Mouse (Mus musculus) v-Abl transformed pro-B cells (cell line): ENCODE data around the gene Dad1.

ENCODE experiments used
- in situ Hi-C, 2 experiments: fragments of 400-800 bp; cut with MboI; formaldehyde crosslinking; loops; one replicate each; pipeline ENCODE4 v1.15.1; 2025; ENCODE audit not compliant: unreplicated experiment in 2 of 2

The Dad1 gene

DNA sequence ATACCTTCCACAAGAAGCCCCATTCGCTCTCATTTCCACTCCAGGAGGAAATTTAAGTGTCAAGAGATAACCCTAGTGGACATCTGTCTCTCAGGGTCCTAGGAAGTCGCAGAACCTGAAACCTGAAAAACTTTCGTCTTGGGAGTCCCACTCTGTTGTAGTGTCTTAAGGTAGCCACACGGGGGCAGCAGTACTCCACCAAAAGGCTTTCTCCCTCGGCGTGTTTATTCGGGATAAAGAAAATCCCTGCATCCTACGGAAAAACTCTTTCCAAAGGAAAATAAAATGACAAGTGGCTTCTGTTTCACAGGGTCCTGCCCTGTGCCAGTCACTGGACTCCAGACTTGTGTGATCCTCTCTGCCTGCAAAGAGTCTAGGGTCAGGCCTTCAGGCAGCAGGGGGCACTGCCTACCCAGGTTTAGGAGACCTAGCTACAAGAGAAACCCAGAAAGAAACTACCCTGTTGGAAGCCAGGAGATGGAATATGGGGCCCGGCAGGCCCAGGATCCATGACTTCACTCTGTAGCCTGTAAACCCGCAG is 25.9 kb downstream of the Dad1 start:
- in situ Hi-C loops = loop anchor here (5.0 to 10.0 kb wide), 5 partner anchors 99 to 477 kb away; no protein-coding TSS in a partner anchor

GRCm38 (mm10) chr14:54226911-54227811 is 26.7 kb downstream of the Dad1 start:
- in situ Hi-C loops = loop anchor here (5.0 to 10.0 kb wide), 5 partner anchors 100 to 478 kb away; no protein-coding TSS in a partner anchor

DNA sequence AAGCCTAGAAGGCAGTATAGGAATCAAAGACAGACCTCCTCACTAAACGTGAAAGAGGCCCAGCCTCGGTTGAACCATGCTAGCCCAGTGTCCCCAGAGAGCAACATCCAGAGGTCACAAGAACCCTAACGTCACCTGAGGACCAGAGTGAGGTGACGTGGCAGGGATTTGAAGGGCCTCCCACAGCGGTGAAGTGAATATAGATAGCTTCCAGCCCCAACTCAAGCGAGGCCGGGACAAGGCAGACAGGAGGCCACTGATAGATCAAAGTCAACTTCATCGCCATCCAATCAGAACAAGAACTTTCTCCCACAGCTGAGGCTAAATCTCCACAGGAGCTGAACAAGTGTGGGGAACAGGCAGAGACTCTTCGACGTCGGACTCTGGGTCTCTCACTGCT is 28.2 kb downstream of the Dad1 start:
- in situ Hi-C loops = loop anchor here (5.0 to 10.0 kb wide), 5 partner anchors 102 to 479 kb away; no protein-coding TSS in a partner anchor

GRCm38 (mm10) chr14:54224484-54225467 is 29.1 kb downstream of the Dad1 start:
- in situ Hi-C loops = loop anchor here (5.0 to 10.0 kb wide), 6 partner anchors 62 to 480 kb away; no protein-coding TSS in a partner anchor

DNA sequence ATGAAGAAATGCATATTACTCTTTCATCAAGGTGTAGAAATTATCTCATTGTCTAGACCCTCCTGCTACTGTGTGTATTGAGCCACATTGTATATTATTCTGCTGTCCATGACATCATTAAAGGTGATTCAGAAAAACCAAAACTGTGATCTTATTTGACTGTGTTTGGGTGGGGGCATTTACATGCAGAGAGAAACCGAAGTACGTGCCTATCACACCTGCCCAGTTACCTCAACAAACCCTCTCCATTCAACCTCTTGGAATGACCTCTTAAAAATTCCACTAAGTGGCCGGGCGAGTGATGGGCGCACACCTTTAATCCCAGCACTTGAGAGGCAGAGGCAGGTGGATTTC is 29.9 kb downstream of the Dad1 start:
- in situ Hi-C loops = loop anchor here (5.0 to 10.0 kb wide), 2 partner anchors 62 to 481 kb away; no protein-coding TSS in a partner anchor

- in situ Hi-C loops = loop anchor here (5.0 to 10.0 kb wide), 2 partner anchors 61 to 481 kb away; no protein-coding TSS in a partner anchor
Observed at GRCm38 (mm10) chr14:54223315-54224063, 30.4 kb downstream of the Dad1 start.

- in situ Hi-C loops = loop anchor here (5.0 to 10.0 kb wide), 2 partner anchors 60 to 482 kb away; no protein-coding TSS in a partner anchor
Observed at GRCm38 (mm10) chr14:54222289-54222727, 31.6 kb downstream of the Dad1 start.

DNA sequence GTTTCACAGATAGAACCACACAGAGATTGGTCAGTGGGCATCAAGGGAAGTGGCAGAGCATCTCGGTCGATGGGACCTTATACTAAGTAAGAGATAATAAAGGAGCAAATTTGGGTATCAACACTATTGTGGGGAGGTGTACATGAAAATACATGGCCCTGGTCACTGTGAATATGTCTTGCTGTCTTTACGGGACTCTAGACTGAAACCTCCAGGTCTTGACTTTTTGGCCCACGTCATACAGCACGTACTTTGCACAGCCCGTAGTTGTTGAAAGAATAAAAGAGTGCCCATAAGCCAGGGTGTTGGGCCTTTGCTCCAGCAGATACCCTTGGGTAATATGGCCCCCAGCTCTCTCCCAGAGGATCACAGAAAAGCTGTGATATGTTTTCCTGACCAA is 32.3 kb downstream of the Dad1 start:
- in situ Hi-C loops = loop anchor here (5.0 to 10.0 kb wide), 2 partner anchors 59 to 483 kb away; no protein-coding TSS in a partner anchor

DNA sequence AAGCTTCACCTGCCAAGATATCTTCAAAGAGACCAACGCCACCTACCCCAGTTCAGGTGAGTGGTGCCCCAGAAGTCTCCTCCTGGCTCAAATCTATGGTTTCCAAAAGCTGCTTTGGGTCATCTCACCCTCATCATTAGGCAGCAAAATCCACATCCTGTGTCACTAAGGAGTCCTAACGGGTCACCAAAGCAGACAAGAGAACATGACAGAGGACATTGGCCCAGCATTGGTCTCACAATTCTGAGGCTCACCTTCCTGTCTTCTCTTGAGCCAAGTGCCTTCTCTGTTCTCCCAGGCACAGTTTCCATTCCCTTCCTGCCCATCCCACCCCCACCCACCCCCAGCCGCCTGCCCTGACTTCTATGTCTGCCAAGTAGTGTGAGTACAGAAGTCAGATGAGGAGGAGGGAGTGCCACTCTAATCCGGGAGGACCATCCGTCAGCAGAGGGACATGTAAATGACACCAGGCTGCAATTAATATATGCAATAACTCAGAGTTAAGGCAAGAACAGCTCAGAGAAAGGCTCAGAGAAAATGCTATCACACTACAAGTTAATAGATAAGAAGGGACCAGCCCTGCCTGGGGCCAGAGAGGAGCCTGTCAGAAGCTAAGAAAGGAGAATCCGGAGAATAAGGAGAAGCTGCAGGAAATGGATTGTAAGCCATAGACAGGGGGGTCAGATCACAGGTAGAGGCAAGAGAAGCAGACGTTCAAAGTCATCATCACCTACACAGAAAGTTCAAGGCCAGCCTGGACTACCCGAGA is 33.0 kb downstream of the Dad1 start:
- in situ Hi-C loops = loop anchor here (5.0 to 10.0 kb wide), 2 partner anchors 59 to 484 kb away; no protein-coding TSS in a partner anchor

GRCm38 (mm10) chr14:54219849-54220248 is 34.1 kb downstream of the Dad1 start:
- in situ Hi-C loops = loop anchor here (5.0 to 10.0 kb wide), 2 partner anchors 58 to 485 kb away; no protein-coding TSS in a partner anchor

- in situ Hi-C loops = no loop called here
Observed at GRCm38 (mm10) chr14:54219256-54219655, 34.6 kb downstream of the Dad1 start.

DNA sequence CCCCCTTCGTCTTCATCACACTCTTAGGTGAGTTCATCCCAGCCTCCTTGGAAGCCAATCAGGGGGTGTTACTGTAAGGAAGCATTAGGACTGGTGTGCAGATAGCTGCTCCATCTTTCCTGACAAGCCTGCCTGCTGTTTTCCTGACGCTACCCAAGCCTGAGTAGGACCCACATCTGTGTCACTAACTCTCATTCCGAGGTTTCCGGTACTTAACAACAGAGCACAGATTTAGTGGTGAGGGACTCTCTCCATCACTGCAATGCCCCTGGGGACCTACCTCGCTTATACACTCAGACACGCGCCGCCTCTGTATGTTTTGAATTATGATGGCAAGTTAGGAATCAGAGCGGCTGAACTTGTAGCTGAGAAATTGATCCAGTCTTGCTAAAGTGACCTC is 35.2 kb downstream of the Dad1 start:
- in situ Hi-C loops = no loop called here

DNA sequence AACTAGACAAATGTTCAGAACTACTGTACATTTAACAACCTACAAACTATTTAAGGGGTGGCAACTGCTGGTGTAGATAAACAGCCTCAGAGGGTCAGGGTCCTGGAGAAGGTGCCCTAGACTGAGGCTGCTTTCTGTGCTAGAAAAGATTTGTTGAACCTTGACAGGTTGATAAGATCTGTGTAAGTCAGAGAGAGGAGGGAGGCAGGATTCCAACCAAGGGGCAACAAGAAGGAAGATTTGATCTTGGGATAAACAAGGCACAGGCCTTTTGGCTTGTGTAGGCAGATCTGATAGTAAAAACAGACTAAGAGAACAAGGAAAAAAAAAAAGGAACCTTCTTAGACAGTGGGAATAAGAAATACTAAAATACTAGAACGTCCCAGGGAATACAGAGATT is 35.7 kb downstream of the Dad1 start:
- in situ Hi-C loops = no loop called here

GRCm38 (mm10) chr14:54216126-54216525 is 37.8 kb downstream of the Dad1 start:
- in situ Hi-C loops = no loop called here

GRCm38 (mm10) chr14:54214901-54215300 is 39.0 kb downstream of the Dad1 start:
- in situ Hi-C loops = no loop called here

GRCm38 (mm10) chr14:54214477-54214876 is 39.4 kb downstream of the Dad1 start:
- in situ Hi-C loops = no loop called here

GRCm38 (mm10) chr14:54213734-54214133 is 40.2 kb downstream of the Dad1 start:
- in situ Hi-C loops = no loop called here

DNA sequence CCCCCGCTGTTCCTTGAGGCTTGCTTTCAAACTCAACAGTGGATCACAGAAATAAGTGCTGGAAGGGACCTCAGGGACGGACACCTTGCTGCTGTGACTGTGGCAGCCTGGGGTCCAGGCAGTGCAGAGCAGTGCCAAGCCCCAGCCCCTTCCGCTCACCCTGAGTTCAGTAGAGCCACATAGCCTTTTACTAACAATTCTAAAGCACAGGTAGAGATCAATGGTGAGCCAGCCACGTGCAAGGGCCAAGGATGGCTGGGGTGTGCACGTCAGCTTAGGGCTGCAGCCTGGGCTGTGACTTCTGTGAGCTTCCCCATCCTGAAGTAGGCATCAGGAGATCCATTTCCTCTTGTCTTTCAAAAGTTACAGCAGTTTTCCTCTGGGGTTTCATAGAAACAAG is 42.1 kb downstream of the Dad1 start:
- in situ Hi-C loops = no loop called here

GRCm38 (mm10) chr14:54211199-54211598 is 42.7 kb downstream of the Dad1 start:
- in situ Hi-C loops = no loop called here
